Mouse (Mus musculus) hindbrain, embryonic 11.5 days (tissue): ENCODE measurements at regions not wholly inside any gene's neighbourhood (a gene's known extent, or its start where the extent isn't known, plus 50 kb on each side); places are given as distances from the start of the nearest gene placed in this dataset.

Experiments
- ATAC-seq: fragments of 200-750 bp; cut with Nextera tagmentation; 2 replicates; pipeline ENCODE4 v1.8.0; 2017; ENCODE audit warnings: mild to moderate bottlenecking, moderate TSS enrichment, moderate library complexity; ENCODE audit not compliant: low FRiP score
- DNase-seq: peaks from one replicate; pipeline ENCODE4 v3.0.0-alpha.2; 2015; ENCODE audit warnings: low spot score
- H3K27ac ChIP-seq: fragments of 300-500 bp; sonication (generic); 2 replicates; pipeline ENCODE4 v1.5.1; 2014; ENCODE audit warnings: mild to moderate bottlenecking, low read depth, low read length
- H3K27me3 ChIP-seq: fragments of 300-500 bp; sonication (generic); 2 replicates; pipeline ENCODE4 v1.6.1; 2014; ENCODE audit warnings: mild to moderate bottlenecking, low read length, moderate library complexity, mixed read lengths; ENCODE audit not compliant: control insufficient read depth, insufficient read depth
- H3K36me3 ChIP-seq: fragments of 300-500 bp; sonication (generic); 2 replicates; pipeline ENCODE4 v1.6.1; 2014; ENCODE audit warnings: mild to moderate bottlenecking, low read length, moderate library complexity, mixed read lengths; ENCODE audit not compliant: control insufficient read depth, insufficient read depth
- H3K4me1 ChIP-seq: fragments of 300-500 bp; sonication (generic); replicated peaks from 2 replicates; pipeline ENCODE4 v1.6.1; 2014; ENCODE audit warnings: low read length, mixed read lengths; ENCODE audit not compliant: control insufficient read depth, insufficient read depth
- H3K4me2 ChIP-seq: fragments of 300-500 bp; sonication (generic); replicated peaks from 2 replicates; pipeline ENCODE4 v1.6.1; 2014; ENCODE audit warnings: mild to moderate bottlenecking, low read depth, low read length
- H3K4me3 ChIP-seq: fragments of 300-500 bp; sonication (generic); 2 replicates; pipeline ENCODE4 v1.5.1; 2014; ENCODE audit warnings: low read depth, low read length
- H3K9ac ChIP-seq: fragments of 300-500 bp; sonication (generic); 2 replicates; pipeline ENCODE4 v1.6.1; 2014; ENCODE audit warnings: low read depth, low read length
- H3K9me3 ChIP-seq: fragments of 300-500 bp; sonication (generic); 2 replicates; pipeline ENCODE4 v1.6.1; 2016; ENCODE audit warnings: low read length; ENCODE audit not compliant: control insufficient read depth
- WGBS: fragments of 180-500 bp; shearing (Covaris S2); extraction: QIAGEN DNeasy Blood & Tissue Kit; methylation state at CpG from one replicate; pipeline ENCODE4 v1.1.7; 2014; 5-methylcytosine and 5-hydroxymethylcytosine counted together

- no peaks in the 10 kb centered on the region for H3K9me3 ChIP-seq
- WGBS: 2% methylated on average over 6 of the region's 6 CpGs
- H3K9ac ChIP-seq: no peak overlapping the region
- peaks cover 13% of the 10 kb centered on the region; the same call in 1 of the 2 replicates for H3K27me3 ChIP-seq
- H3K4me3 ChIP-seq: peak overlapping the region; percentile 16; the same call in 1 of the 2 replicates
- H3K4me2 ChIP-seq: peak overlapping the region; percentile 28
- ATAC-seq: peak; percentile 41; the same call in 1 of the 2 replicates
- H3K36me3 ChIP-seq: no peaks in the 10 kb centered on the region
- DNase-seq: no peak
- 0 out of 2 replicates have a peak, but pooled peaks cover 10% of the 10 kb centered on the region for H3K4me1 ChIP-seq
- H3K27ac ChIP-seq: 0 out of 2 replicates have a peak overlapping the region, but pooled peaks have one; percentile 27
Observed at GRCm38 (mm10) chr12:106479878-106480194, 469.8 kb downstream of the Vrk1 start.

GRCm38 (mm10) chr12:106480281-106481060 is 470.4 kb downstream of the Vrk1 start:
- H3K36me3 ChIP-seq: no peaks in the 10 kb centered on the region
- peaks cover 13% of the 10 kb centered on the region; the same call in 1 of the 2 replicates for H3K27me3 ChIP-seq
- H3K9me3 ChIP-seq: no peaks in the 10 kb centered on the region
- H3K4me1 ChIP-seq: 0 out of 2 replicates have a peak, but pooled peaks cover 9% of the 10 kb centered on the region
- H3K9ac ChIP-seq: no peak overlapping the region
- peak; percentile 37 for DNase-seq
- no peak overlapping the region for H3K4me3 ChIP-seq
- WGBS: 14% methylated on average over 12 of the region's 12 CpGs
- H3K4me2 ChIP-seq: no peak overlapping the region
- ATAC-seq: peak; percentile 30; the same call in 1 of the 2 replicates
- H3K27ac ChIP-seq: peak overlapping the region; percentile 18; the same call in 1 of the 2 replicates

GRCm38 (mm10) chr12:106501622-106502327 is 491.7 kb downstream of the Vrk1 start:
- Histone ChIP-seq H3K27me3 (no peaks in the 10 kb centered on the region), H3K4me1 (no peaks in the 10 kb centered on the region), H3K9me3 (no peaks in the 10 kb centered on the region), H3K4me2 (no peak overlapping the region), H3K4me3 (no peak overlapping the region), H3K27ac (no peak overlapping the region), H3K9ac (no peak overlapping the region), H3K36me3 (no peaks in the 10 kb centered on the region)
- 48% methylated on average over 12 of the region's 12 CpGs for WGBS
- DNase-seq (no peak), ATAC-seq (no peak)

- 92% methylated on average over 8 of the region's 8 CpGs for WGBS
- no peak overlapping the region for H3K4me2 ChIP-seq
- no peaks in the 10 kb centered on the region for H3K4me1 ChIP-seq
- no peak overlapping the region for H3K9ac ChIP-seq
- no peaks in the 10 kb centered on the region for H3K36me3 ChIP-seq
- no peak overlapping the region for H3K27ac ChIP-seq
- ATAC-seq: no peak
- no peaks in the 10 kb centered on the region for H3K9me3 ChIP-seq
- H3K4me3 ChIP-seq: no peak overlapping the region
- DNase-seq: no peak
- no peaks in the 10 kb centered on the region for H3K27me3 ChIP-seq
Observed at GRCm38 (mm10) chr12:106504285-106504684, 494.3 kb downstream of the Vrk1 start.

GRCm38 (mm10) chr12:106514057-106514456 is 504.0 kb downstream of the Vrk1 start:
- H3K36me3 ChIP-seq: no peaks in the 10 kb centered on the region
- WGBS: 74% methylated on average over 11 of the region's 11 CpGs
- no peaks in the 10 kb centered on the region for H3K9me3 ChIP-seq
- H3K27me3 ChIP-seq: no peaks in the 10 kb centered on the region
- no peak for DNase-seq
- no peak for ATAC-seq
- no peak overlapping the region for H3K27ac ChIP-seq
- H3K4me3 ChIP-seq: no peak overlapping the region
- no peak overlapping the region for H3K9ac ChIP-seq
- no peak overlapping the region for H3K4me2 ChIP-seq
- no peaks in the 10 kb centered on the region for H3K4me1 ChIP-seq

- Histone ChIP-seq H3K4me1 (no peaks in the 10 kb centered on the region), H3K4me2 (no peak overlapping the region), H3K27me3 (no peaks in the 10 kb centered on the region), H3K27ac (no peak overlapping the region), H3K36me3 (no peaks in the 10 kb centered on the region), H3K4me3 (no peak overlapping the region), H3K9ac (no peak overlapping the region), H3K9me3 (no peaks in the 10 kb centered on the region)
- DNase-seq (no peak), ATAC-seq (no peak)
- WGBS: 76% methylated on average over 17 of the region's 17 CpGs
Observed at GRCm38 (mm10) chr12:106515257-106515788, 505.3 kb downstream of the Vrk1 start.

GRCm38 (mm10) chr12:106519141-106519540 is 509.1 kb downstream of the Vrk1 start:
- no peak for DNase-seq
- Histone ChIP-seq H3K4me3 (no peak overlapping the region), H3K27ac (no peak overlapping the region), H3K36me3 (no peaks in the 10 kb centered on the region), H3K27me3 (no peaks in the 10 kb centered on the region), H3K9ac (no peak overlapping the region), H3K4me1 (no peaks in the 10 kb centered on the region), H3K4me2 (no peak overlapping the region), H3K9me3 (no peaks in the 10 kb centered on the region)
- 74% methylated on average over 5 of the region's 5 CpGs for WGBS
- ATAC-seq: no peak

GRCm38 (mm10) chr12:106524411-106524810 is 514.4 kb downstream of the Vrk1 start:
- WGBS: 82% methylated on average over 4 of the region's 4 CpGs
- H3K27me3 ChIP-seq: 0 out of 2 replicates have a peak, but pooled peaks cover 3% of the 10 kb centered on the region
- no peak for ATAC-seq

More at GRCm38 (mm10) chr12:106524411-106524810, 514.4 kb downstream of the Vrk1 start:
- H3K4me3 ChIP-seq: no peak overlapping the region
- H3K9me3 ChIP-seq: no peaks in the 10 kb centered on the region
- H3K36me3 ChIP-seq: no peaks in the 10 kb centered on the region
- no peak for DNase-seq
- H3K4me1 ChIP-seq: peaks cover 3% of the 10 kb centered on the region; the same call in 1 of the 2 replicates
- no peak overlapping the region for H3K9ac ChIP-seq
- H3K4me2 ChIP-seq: no peak overlapping the region
- no peak overlapping the region for H3K27ac ChIP-seq
